Mouse (Mus musculus) midbrain, embryonic 14.5 days (tissue): ENCODE measurements around the gene Ap1b1. TPM values are rescaled to one million over a fixed set of nuclear protein-coding genes. Genes with fewer than 3 reads are reported as not detected.

Experiments
- ATAC-seq: fragments of 200-750 bp; cut with Nextera tagmentation; 2 replicates; pipeline ENCODE4 v1.8.0; 2017; ENCODE audit warnings: moderate number of reproducible peaks, moderate library complexity; ENCODE audit not compliant: low FRiP score, low TSS enrichment
- DNase-seq: peaks from one replicate; pipeline ENCODE4 v3.0.0-alpha.2; 2015
- H3K27ac ChIP-seq: fragments of 300-500 bp; sonication (generic); replicated peaks from 2 replicates; pipeline ENCODE4 v1.5.1; 2014; ENCODE audit warnings: mild to moderate bottlenecking, low read depth, low read length, moderate library complexity
- H3K27me3 ChIP-seq: fragments of 300-500 bp; sonication (generic); 2 replicates; pipeline ENCODE4 v1.6.1; 2014; ENCODE audit warnings: low read length, control low read depth, mixed read lengths; ENCODE audit not compliant: control insufficient read depth, insufficient read depth
- H3K36me3 ChIP-seq: fragments of 300-500 bp; sonication (generic); 2 replicates; pipeline ENCODE4 v1.6.1; 2014; ENCODE audit warnings: low read length, control low read depth; ENCODE audit not compliant: control insufficient read depth, insufficient read depth
- H3K4me1 ChIP-seq: fragments of 300-500 bp; sonication (generic); 2 replicates; pipeline ENCODE4 v1.6.1; 2014; ENCODE audit warnings: mild to moderate bottlenecking, antibody characterized with exemption, low read length, control low read depth; ENCODE audit not compliant: control insufficient read depth, insufficient read depth
- H3K4me2 ChIP-seq: fragments of 300-500 bp; sonication (generic); 2 replicates; pipeline ENCODE4 v1.6.1; 2014; ENCODE audit warnings: mild to moderate bottlenecking, low read length, moderate library complexity
- H3K4me3 ChIP-seq: fragments of 300-500 bp; sonication (generic); replicated peaks from 2 replicates; pipeline ENCODE4 v1.5.1; 2014; ENCODE audit warnings: low read depth, low read length
- H3K9ac ChIP-seq: fragments of 300-500 bp; sonication (generic); replicated peaks from 2 replicates; pipeline ENCODE4 v1.6.1; 2014; ENCODE audit warnings: mild to moderate bottlenecking, low read length, moderate library complexity
- H3K9me3 ChIP-seq: fragments of 300-500 bp; sonication (generic); 2 replicates; pipeline ENCODE4 v1.6.1; 2016; ENCODE audit warnings: low read length, control low read depth, mixed read lengths; ENCODE audit not compliant: control insufficient read depth
- WGBS: fragments of 180-500 bp; shearing (Covaris S2); extraction: QIAGEN DNeasy Blood & Tissue Kit; methylation state at CpG from one replicate; pipeline ENCODE4 v1.1.7; 2014; 5-methylcytosine and 5-hydroxymethylcytosine counted together
- polyA plus RNA-seq: library from polyadenylated mRNA; unstranded; fragments of >200 nt; fragmentation: Nextera tagmentation; extraction: Ambion mirVana; gene quantifications from 2 replicates; pipeline ENCODE4 v1.2.1, GENCODE M21; 2014

The Ap1b1 gene
- polyA plus RNA-seq, 1 experiment from 2014 or later: 96.5 TPM

- peaks cover 44% of the 10 kb centered on the region for H3K4me1 ChIP-seq
- 0 out of 2 replicates have a peak, but pooled peaks cover 5% of the 10 kb centered on the region for H3K36me3 ChIP-seq
- no peak overlapping the region for H3K9ac ChIP-seq
- no peaks in the 10 kb centered on the region for H3K9me3 ChIP-seq
- H3K4me2 ChIP-seq: no peak overlapping the region
- peaks cover 83% of the 10 kb centered on the region for H3K27me3 ChIP-seq
- H3K4me3 ChIP-seq: no peak overlapping the region
- ATAC-seq (no peak), DNase-seq (no peak)
- 25% methylated on average over 14 of the region's 14 CpGs for WGBS
- no peak overlapping the region for H3K27ac ChIP-seq
Measured at GRCm38 (mm10) chr11:5059230-5059629, 72.6 kb downstream of the Ap1b1 start.

GRCm38 (mm10) chr11:5059704-5060156, 73.1 kb downstream of the Ap1b1 start:
- H3K9ac ChIP-seq: no peak overlapping the region
- H3K9me3 ChIP-seq: no peaks in the 10 kb centered on the region
- H3K27me3 ChIP-seq: peaks cover 88% of the 10 kb centered on the region
- no peak overlapping the region for H3K4me3 ChIP-seq
- no peak overlapping the region for H3K4me2 ChIP-seq
- DNase-seq (peak; percentile 74), ATAC-seq (no peak)
- no peak overlapping the region for H3K27ac ChIP-seq
- 8% methylated on average over 27 of the region's 27 CpGs for WGBS
- H3K36me3 ChIP-seq: 0 out of 2 replicates have a peak, but pooled peaks cover 5% of the 10 kb centered on the region
- peaks cover 49% of the 10 kb centered on the region for H3K4me1 ChIP-seq

- ATAC-seq: no peak
- H3K36me3 ChIP-seq: 0 out of 2 replicates have a peak, but pooled peaks cover 5% of the 10 kb centered on the region
- H3K4me1 ChIP-seq: peaks cover 50% of the 10 kb centered on the region
- H3K9me3 ChIP-seq: no peaks in the 10 kb centered on the region
- peak overlapping the region; percentile 59 for H3K4me2 ChIP-seq
- 48% methylated on average over 28 of the region's 28 CpGs for WGBS
- peak overlapping the region; percentile 29 for H3K4me3 ChIP-seq
- H3K27me3 ChIP-seq: peaks cover 83% of the 10 kb centered on the region
- H3K9ac ChIP-seq: no peak overlapping the region
- H3K27ac ChIP-seq: no peak overlapping the region
- no peak for DNase-seq
Measured at GRCm38 (mm10) chr11:5060756-5061412, 74.3 kb downstream of the Ap1b1 start.

GRCm38 (mm10) chr11:5061413-5062139, 75.0 kb downstream of the Ap1b1 start:
- Histone ChIP-seq H3K4me3 (peak overlapping the region; percentile 29), H3K27ac (no peak overlapping the region), H3K27me3 (peaks cover 80% of the 10 kb centered on the region), H3K9ac (peak overlapping the region; percentile 36), H3K36me3 (0 out of 2 replicates have a peak, but pooled peaks cover 5% of the 10 kb centered on the region), H3K9me3 (no peaks in the 10 kb centered on the region), H3K4me2 (peak overlapping the region; percentile 59), H3K4me1 (peaks cover 45% of the 10 kb centered on the region)
- peak; percentile 8; the same call in 1 of the 2 replicates for ATAC-seq
- WGBS: 3% methylated on average over 60 of the region's 62 CpGs
- DNase-seq: peak; percentile 76

GRCm38 (mm10) chr11:5062326-5062725, 75.7 kb downstream of the Ap1b1 start:
- 14% methylated on average over 13 of the region's 13 CpGs for WGBS
- H3K9ac ChIP-seq: peak overlapping the region; percentile 36
- ATAC-seq: no peak
- H3K27ac ChIP-seq: no peak overlapping the region
- H3K4me1 ChIP-seq: peaks cover 45% of the 10 kb centered on the region
- no peaks in the 10 kb centered on the region for H3K9me3 ChIP-seq
- peak overlapping the region; percentile 59 for H3K4me2 ChIP-seq
- no peak for DNase-seq
- H3K36me3 ChIP-seq: 0 out of 2 replicates have a peak, but pooled peaks cover 5% of the 10 kb centered on the region
- peak overlapping the region; percentile 29 for H3K4me3 ChIP-seq
- peaks cover 73% of the 10 kb centered on the region for H3K27me3 ChIP-seq

GRCm38 (mm10) chr11:5062860-5063505, 76.4 kb downstream of the Ap1b1 start:
- Histone ChIP-seq H3K9me3 (no peaks in the 10 kb centered on the region), H3K27ac (no peak overlapping the region), H3K4me2 (peak overlapping the region; percentile 12; the same call in 1 of the 2 replicates), H3K4me1 (peaks cover 40% of the 10 kb centered on the region), H3K27me3 (peaks cover 66% of the 10 kb centered on the region), H3K9ac (no peak overlapping the region), H3K4me3 (no peak overlapping the region), H3K36me3 (peaks cover 7% of the 10 kb centered on the region; the same call in 1 of the 2 replicates)
- ATAC-seq (no peak), DNase-seq (no peak)
- 63% methylated on average over 13 of the region's 13 CpGs for WGBS

GRCm38 (mm10) chr11:5063561-5064281, 77.1 kb downstream of the Ap1b1 start:
- Histone ChIP-seq H3K4me3 (peak overlapping the region; percentile 72), H3K27me3 (peaks cover 60% of the 10 kb centered on the region), H3K36me3 (peaks cover 15% of the 10 kb centered on the region), H3K27ac (no peak overlapping the region), H3K4me1 (peaks cover 36% of the 10 kb centered on the region), H3K9me3 (no peaks in the 10 kb centered on the region), H3K4me2 (peak overlapping the region; percentile 72), H3K9ac (peak overlapping the region; percentile 20; the same call in 1 of the 2 replicates)
- ATAC-seq (no peak), DNase-seq (no peak)
- WGBS: 53% methylated on average over 31 of the region's 31 CpGs
